Mouse (Mus musculus): ENCODE results near the gene Ttyh3. TPM values are rescaled to one million over a fixed set of nuclear protein-coding genes. Genes with fewer than 3 reads are reported as not detected.

Gene Ttyh3
- polyA plus RNA-seq, 1 experiment from 2014 or later: 35.7 TPM

DNA sequence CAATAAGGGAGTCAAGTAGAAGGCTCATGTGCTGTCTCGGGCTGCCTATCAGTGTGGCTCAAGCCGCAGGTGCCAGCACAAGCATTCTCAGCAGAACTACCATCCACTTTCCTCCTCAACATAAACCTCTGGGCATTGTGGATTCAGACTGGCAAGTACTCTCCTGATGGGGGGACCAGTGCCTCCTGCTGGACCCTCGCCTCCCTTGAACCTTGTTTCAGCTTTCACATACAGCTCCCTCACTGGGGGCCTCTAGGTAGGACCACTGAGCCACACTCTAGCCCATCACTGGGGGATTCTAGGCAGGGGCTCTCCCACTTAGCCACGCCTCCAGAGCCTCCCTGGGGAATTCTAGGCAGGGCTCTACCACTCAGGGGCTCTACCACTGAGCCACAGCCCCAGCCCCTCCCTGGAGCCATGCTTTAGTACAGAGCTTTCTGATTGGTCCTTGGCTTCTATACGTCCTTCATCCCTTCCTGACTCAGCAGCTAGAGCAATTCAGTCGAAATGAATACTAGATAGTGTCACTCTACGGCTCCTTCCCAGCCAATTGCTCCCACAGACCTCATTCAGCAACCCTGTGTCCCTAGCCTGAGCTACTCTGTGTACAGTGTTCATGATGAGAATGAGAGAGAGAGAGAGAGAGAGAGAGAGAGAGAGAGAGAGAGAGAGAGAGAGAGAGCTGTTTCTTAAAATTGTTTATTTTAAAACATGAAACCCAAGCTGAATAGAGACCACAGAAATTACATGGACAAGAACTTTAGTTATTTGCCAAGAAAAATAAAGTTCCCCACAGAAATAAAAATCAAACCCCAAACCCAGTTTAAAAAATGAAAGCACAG is 28.7 kb downstream of the Ttyh3 start:
- no peak for ATAC-seq (ENCODE audit: insufficient number of reproducible peaks, insufficient read depth, low FRiP score, low read depth)
- H3K9me3 ChIP-seq (ENCODE audit: control insufficient read depth, low read length): no peaks in the 10 kb centered on the region
- H3K4me3 ChIP-seq (ENCODE audit: control insufficient read depth in 1 of 2, insufficient read depth in 1 of 2, low read depth in 1 of 2, low read length in 2 of 2): no peak overlapping the region
- no peaks in the 10 kb centered on the region for H3K4me1 ChIP-seq (ENCODE audit: control insufficient read depth in 2 of 2, insufficient read depth in 2 of 2, low read length in 2 of 2)
- WGBS: 56% methylated on average over 7 of the region's 7 CpGs
- H3K36me3 ChIP-seq (ENCODE audit: control insufficient read depth, insufficient read depth, low read length): peaks cover 41% of the 10 kb centered on the region
- no peak overlapping the region for H3K9ac ChIP-seq (ENCODE audit: low read length)
- H3K27ac ChIP-seq (replicated peaks in 1 of 2; ENCODE audit: control insufficient read depth in 1 of 2, insufficient read depth in 1 of 2, low read depth in 2 of 2, low read length in 2 of 2): no peak overlapping the region
- no peaks in the 10 kb centered on the region for H3K27me3 ChIP-seq (ENCODE audit: control insufficient read depth, insufficient read depth, low read length)
- no peak overlapping the region for H3K4me2 ChIP-seq (ENCODE audit: low read length)

DNA sequence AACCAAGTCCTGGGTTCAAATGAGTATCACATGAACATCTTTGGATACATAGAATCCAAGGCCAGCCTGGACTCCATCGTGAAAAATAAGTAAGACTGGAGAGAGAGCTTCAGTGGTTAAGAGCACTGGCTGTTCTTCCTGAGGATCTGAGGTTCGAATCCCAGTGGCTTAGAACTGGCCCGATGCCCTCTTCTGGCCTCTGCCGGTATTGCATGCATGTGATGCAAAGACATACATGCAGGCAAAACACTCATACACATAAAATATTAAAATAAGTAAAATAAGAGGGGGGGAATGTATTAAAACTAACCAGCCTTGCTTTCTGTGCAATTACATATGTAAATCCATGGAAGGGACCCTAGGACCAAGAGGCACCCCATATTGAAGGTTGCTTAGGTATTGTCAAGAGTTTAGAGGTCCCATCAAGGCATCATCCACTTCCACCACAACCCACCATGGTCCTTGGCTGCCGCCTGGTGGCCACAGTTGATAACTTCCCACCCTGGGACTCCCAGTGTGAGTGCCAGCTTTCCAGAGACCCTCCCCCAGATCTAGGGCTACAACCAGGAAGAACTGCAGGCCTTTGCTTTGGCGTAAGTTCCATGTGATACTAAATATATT is 29.6 kb downstream of the Ttyh3 start:
- no peak for ATAC-seq (ENCODE audit: insufficient number of reproducible peaks, insufficient read depth, low FRiP score, low read depth)

DNA sequence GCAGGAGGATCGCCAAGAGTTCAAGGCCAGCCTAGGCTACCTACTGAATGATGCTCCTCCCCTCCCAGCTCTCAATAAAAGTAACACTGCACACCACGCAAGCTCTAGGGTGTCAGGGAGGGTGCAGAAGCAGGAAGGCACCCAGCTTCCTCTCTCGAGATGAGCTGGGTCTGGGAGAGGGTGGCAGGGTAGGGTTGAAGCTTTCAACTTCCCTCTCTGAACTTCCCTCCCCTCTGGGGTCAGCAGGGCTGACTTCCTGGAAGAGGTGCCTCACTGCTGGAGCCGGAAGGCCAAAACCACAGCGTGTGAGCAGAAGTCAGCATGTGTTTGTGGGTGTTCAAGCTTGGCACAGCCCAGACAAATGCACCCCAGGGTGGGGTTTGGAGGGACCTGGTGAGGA is 31.1 kb downstream of the Ttyh3 start:
- peaks cover 17% of the 10 kb centered on the region for H3K36me3 ChIP-seq (ENCODE audit: control insufficient read depth, insufficient read depth, low read length)
- no peaks in the 10 kb centered on the region for H3K27me3 ChIP-seq (ENCODE audit: control insufficient read depth, insufficient read depth, low read length)
- no peak overlapping the region for H3K4me3 ChIP-seq (ENCODE audit: control insufficient read depth in 1 of 2, insufficient read depth in 1 of 2, low read depth in 1 of 2, low read length in 2 of 2)
- no peak overlapping the region for H3K4me2 ChIP-seq (ENCODE audit: low read length)
- H3K9ac ChIP-seq (ENCODE audit: low read length): no peak overlapping the region
- no peak for ATAC-seq (ENCODE audit: insufficient number of reproducible peaks, insufficient read depth, low FRiP score, low read depth)
- WGBS: 70% methylated on average over 5 of the region's 5 CpGs
- no peaks in the 10 kb centered on the region for H3K9me3 ChIP-seq (ENCODE audit: control insufficient read depth, low read length)
- H3K4me1 ChIP-seq (ENCODE audit: control insufficient read depth in 2 of 2, insufficient read depth in 2 of 2, low read length in 2 of 2): no peaks in the 10 kb centered on the region
- H3K27ac ChIP-seq (replicated peaks in 1 of 2; ENCODE audit: control insufficient read depth in 1 of 2, insufficient read depth in 1 of 2, low read depth in 2 of 2, low read length in 2 of 2): no peak overlapping the region

More for the DNA sequence above, 29.6 kb downstream of the Ttyh3 start:
- Histone ChIP-seq H3K9me3 (ENCODE audit: control insufficient read depth, low read length) (no peaks in the 10 kb centered on the region), H3K27me3 (ENCODE audit: control insufficient read depth, insufficient read depth, low read length) (no peaks in the 10 kb centered on the region), H3K27ac (replicated peaks in 1 of 2; ENCODE audit: control insufficient read depth in 1 of 2, insufficient read depth in 1 of 2, low read depth in 2 of 2, low read length in 2 of 2) (no peak overlapping the region), H3K4me1 (ENCODE audit: control insufficient read depth in 2 of 2, insufficient read depth in 2 of 2, low read length in 2 of 2) (no peaks in the 10 kb centered on the region), H3K4me2 (ENCODE audit: low read length) (no peak overlapping the region), H3K4me3 (ENCODE audit: control insufficient read depth in 1 of 2, insufficient read depth in 1 of 2, low read depth in 1 of 2, low read length in 2 of 2) (no peak overlapping the region), H3K36me3 (ENCODE audit: control insufficient read depth, insufficient read depth, low read length) (peaks cover 33% of the 10 kb centered on the region), H3K9ac (ENCODE audit: low read length) (no peak overlapping the region)
- WGBS: 20% methylated on average over 6 of the region's 6 CpGs

DNA sequence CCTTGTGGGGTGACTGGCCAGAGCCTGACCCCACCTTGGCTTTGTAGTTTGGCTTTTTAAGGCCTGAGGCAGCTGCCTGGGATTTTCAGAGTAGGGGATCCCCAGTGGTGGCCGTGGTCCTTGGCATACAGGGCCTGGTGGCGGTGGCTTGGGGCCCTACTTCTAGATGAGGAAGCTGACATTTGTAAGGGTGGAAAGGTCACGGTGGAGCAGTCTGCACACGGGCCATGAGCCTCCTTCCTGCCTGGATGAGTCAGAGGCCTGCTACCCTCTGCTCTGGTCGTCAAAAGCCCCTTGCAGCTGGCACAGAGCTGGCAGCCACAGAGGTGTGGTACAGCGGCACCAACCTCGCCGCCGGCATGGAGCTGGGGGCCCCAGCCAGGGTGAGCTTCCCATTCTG is 32.1 kb downstream of the Ttyh3 start:
- no peaks in the 10 kb centered on the region for H3K27me3 ChIP-seq (ENCODE audit: control insufficient read depth, insufficient read depth, low read length)
- peaks cover under 1 to 3% of the 10 kb centered on the region in 2 experiments; a peak in 3 of 4 replicates for H3K4me1 ChIP-seq (ENCODE audit: control insufficient read depth in 2 of 2, insufficient read depth in 2 of 2, low read length in 2 of 2)
- 60% methylated on average over 9 of the region's 9 CpGs for WGBS
- H3K27ac ChIP-seq (replicated peaks in 1 of 2; ENCODE audit: control insufficient read depth in 1 of 2, insufficient read depth in 1 of 2, low read depth in 2 of 2, low read length in 2 of 2): no peak overlapping the region
- H3K4me3 ChIP-seq (ENCODE audit: control insufficient read depth in 1 of 2, insufficient read depth in 1 of 2, low read depth in 1 of 2, low read length in 2 of 2): no peak overlapping the region
- no peaks in the 10 kb centered on the region for H3K9me3 ChIP-seq (ENCODE audit: control insufficient read depth, low read length)
- peak overlapping the region; percentile 25; the same call in 1 of the 2 replicates for H3K9ac ChIP-seq (ENCODE audit: low read length)
- H3K36me3 ChIP-seq (ENCODE audit: control insufficient read depth, insufficient read depth, low read length): peaks cover 7% of the 10 kb centered on the region; the same call in 1 of the 2 replicates
- H3K4me2 ChIP-seq (ENCODE audit: low read length): no peak overlapping the region
- no peak for ATAC-seq (ENCODE audit: insufficient number of reproducible peaks, insufficient read depth, low FRiP score, low read depth)

DNA sequence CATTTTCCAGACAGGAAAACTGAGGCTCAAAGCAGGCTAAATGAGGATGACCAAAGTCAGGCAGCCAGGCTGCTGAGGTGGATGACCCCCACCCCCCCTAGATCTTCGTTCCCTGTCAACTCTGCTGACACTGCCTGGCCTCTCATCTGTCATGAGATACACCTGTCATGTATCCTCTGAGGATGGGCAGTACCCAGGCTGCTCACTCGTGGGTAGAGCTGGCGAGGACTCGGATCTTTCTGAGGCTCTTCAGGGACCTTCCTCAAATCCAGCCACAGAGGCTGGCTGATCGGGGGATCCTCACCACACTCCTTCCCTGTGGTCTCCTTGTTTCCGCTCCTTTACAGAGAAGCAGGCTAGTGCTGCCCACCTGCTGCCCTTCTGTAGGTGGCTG is 32.7 kb downstream of the Ttyh3 start:
- H3K27me3 ChIP-seq (ENCODE audit: control insufficient read depth, insufficient read depth, low read length): no peaks in the 10 kb centered on the region
- no peak overlapping the region for H3K27ac ChIP-seq (replicated peaks in 1 of 2; ENCODE audit: control insufficient read depth in 1 of 2, insufficient read depth in 1 of 2, low read depth in 2 of 2, low read length in 2 of 2)
- peaks cover 6 to 9% of the 10 kb centered on the region in 2 experiments; a peak in 3 of 4 replicates for H3K4me1 ChIP-seq (ENCODE audit: control insufficient read depth in 2 of 2, insufficient read depth in 2 of 2, low read length in 2 of 2)
- H3K9ac ChIP-seq (ENCODE audit: low read length): no peak overlapping the region
- ATAC-seq (ENCODE audit: insufficient number of reproducible peaks, insufficient read depth, low FRiP score, low read depth): no peak
- H3K36me3 ChIP-seq (ENCODE audit: control insufficient read depth, insufficient read depth, low read length): peaks cover 1% of the 10 kb centered on the region; the same call in 1 of the 2 replicates
- H3K4me3 ChIP-seq (ENCODE audit: control insufficient read depth in 1 of 2, insufficient read depth in 1 of 2, low read depth in 1 of 2, low read length in 2 of 2): no peak overlapping the region
- H3K9me3 ChIP-seq (ENCODE audit: control insufficient read depth, low read length): no peaks in the 10 kb centered on the region
- H3K4me2 ChIP-seq (ENCODE audit: low read length): no peak overlapping the region
- WGBS: 78% methylated on average over 6 of the region's 6 CpGs

DNA sequence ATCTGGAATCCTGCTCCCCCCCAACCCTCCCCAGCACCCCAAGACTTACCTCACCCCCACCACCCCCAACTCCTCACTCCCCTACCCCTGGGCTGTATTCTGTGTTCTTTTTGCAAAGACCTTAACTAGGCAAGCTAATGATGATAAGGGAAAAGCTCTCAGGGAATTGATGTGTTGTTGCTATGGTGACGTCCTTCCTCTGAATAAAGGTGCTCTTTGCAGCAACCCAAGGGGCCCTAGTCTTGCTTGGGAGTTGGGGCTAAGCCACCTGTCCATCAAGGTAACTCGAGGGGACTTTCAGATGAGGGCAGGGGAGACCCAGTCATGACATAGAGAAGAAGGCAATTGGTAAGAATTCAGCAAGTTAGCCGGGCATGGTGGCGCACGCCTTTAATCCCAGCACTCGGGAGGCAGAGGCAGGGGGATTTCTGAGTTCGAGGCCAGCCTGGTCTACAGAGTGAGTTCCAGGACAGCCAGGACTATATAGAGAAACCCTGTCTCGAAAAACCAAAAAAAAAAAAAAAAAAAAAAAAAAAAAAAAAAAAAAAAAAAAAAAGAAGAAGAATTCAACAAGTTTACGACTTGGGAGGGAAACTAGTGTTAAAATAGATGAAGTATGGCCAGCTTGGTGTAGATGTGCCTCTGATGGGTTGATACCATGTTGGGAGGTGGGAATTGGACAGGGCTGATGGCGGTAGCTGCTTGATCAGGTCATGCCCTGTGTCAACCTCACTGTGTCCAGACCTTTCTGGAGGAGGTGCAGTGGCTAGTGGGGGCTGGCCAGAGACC is 33.3 kb downstream of the Ttyh3 start:
- no peaks in the 10 kb centered on the region for H3K36me3 ChIP-seq (ENCODE audit: control insufficient read depth, insufficient read depth, low read length)
- WGBS: 73% methylated on average over 9 of the region's 10 CpGs
- no peak overlapping the region for H3K9ac ChIP-seq (ENCODE audit: low read length)
- H3K4me1 ChIP-seq (ENCODE audit: control insufficient read depth in 2 of 2, insufficient read depth in 2 of 2, low read length in 2 of 2): peaks cover 10 to 15% of the 10 kb centered on the region in 2 experiments; a peak in 3 of 4 replicates
- H3K27me3 ChIP-seq (ENCODE audit: control insufficient read depth, insufficient read depth, low read length): no peaks in the 10 kb centered on the region
- H3K9me3 ChIP-seq (ENCODE audit: control insufficient read depth, low read length): no peaks in the 10 kb centered on the region
- no peak overlapping the region for H3K4me3 ChIP-seq (ENCODE audit: control insufficient read depth in 1 of 2, insufficient read depth in 1 of 2, low read depth in 1 of 2, low read length in 2 of 2)
- no peak overlapping the region for H3K4me2 ChIP-seq (ENCODE audit: low read length)
- H3K27ac ChIP-seq (replicated peaks in 1 of 2; ENCODE audit: control insufficient read depth in 1 of 2, insufficient read depth in 1 of 2, low read depth in 2 of 2, low read length in 2 of 2): no peak overlapping the region
- no peak for ATAC-seq (ENCODE audit: insufficient number of reproducible peaks, insufficient read depth, low FRiP score, low read depth)

DNA sequence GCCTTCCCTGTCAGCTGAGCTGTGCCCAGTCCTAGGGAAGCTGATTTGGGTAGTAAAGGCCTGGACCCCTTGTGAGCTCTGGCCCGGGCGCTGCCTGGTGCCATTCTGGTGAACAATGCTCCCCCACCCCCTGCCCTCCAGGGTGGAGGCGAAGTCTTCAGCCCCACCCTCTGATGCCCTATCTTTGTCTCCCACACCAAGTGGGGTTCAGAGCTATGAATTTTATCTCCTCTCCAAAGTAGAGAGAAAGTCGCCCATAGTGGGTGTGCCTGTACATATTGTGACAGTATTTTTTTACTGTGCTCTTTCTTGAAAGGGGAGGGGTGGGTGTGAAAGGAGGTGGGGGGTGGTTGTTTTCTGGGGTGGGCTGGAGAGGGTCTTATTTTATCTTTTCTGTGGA is 34.0 kb downstream of the Ttyh3 start:
- Histone ChIP-seq H3K9ac (ENCODE audit: low read length) (no peak overlapping the region), H3K27me3 (ENCODE audit: control insufficient read depth, insufficient read depth, low read length) (peaks cover 1% of the 10 kb centered on the region; the same call in 1 of the 2 replicates), H3K4me3 (ENCODE audit: control insufficient read depth in 1 of 2, insufficient read depth in 1 of 2, low read depth in 1 of 2, low read length in 2 of 2) (no peak overlapping the region), H3K9me3 (ENCODE audit: control insufficient read depth, low read length) (no peaks in the 10 kb centered on the region), H3K4me2 (ENCODE audit: low read length) (no peak overlapping the region), H3K4me1 (ENCODE audit: control insufficient read depth in 2 of 2, insufficient read depth in 2 of 2, low read length in 2 of 2) (peaks cover 13 to 21% of the 10 kb centered on the region in 2 experiments), H3K36me3 (ENCODE audit: control insufficient read depth, insufficient read depth, low read length) (no peaks in the 10 kb centered on the region), H3K27ac (replicated peaks in 1 of 2; ENCODE audit: control insufficient read depth in 1 of 2, insufficient read depth in 1 of 2, low read depth in 2 of 2, low read length in 2 of 2) (no peak overlapping the region)
- ATAC-seq (ENCODE audit: insufficient number of reproducible peaks, insufficient read depth, low FRiP score, low read depth): no peak
- 77% methylated on average over 4 of the region's 4 CpGs for WGBS

Data from heart, embryonic 14.5 days (tissue).